Mouse (Mus musculus) midbrain, embryonic 10.5 days (tissue): ENCODE data around the gene Susd4. TPM values are rescaled to one million over a fixed set of nuclear protein-coding genes. Genes with fewer than 3 reads are reported as not detected.

Experiments
- DNase-seq: peaks from one replicate; pipeline ENCODE4 v3.0.0-alpha.2; 2017; ENCODE audit warnings: low spot score
- H3K27ac ChIP-seq: fragments of 300-500 bp; sonication (generic); replicated peaks from 2 replicates; pipeline ENCODE4 v1.5.1; 2016; ENCODE audit warnings: mild to moderate bottlenecking
- H3K27me3 ChIP-seq: fragments of 300-500 bp; sonication (generic); 2 replicates; pipeline ENCODE4 v1.6.1; 2016; ENCODE audit warnings: low read depth, mild to moderate bottlenecking; ENCODE audit not compliant: poor library complexity, severe bottlenecking
- H3K36me3 ChIP-seq: fragments of 300-500 bp; sonication (generic); 2 replicates; pipeline ENCODE4 v1.6.1; 2016; ENCODE audit warnings: mild to moderate bottlenecking, moderate library complexity
- H3K4me1 ChIP-seq: fragments of 300-500 bp; sonication (generic); 2 replicates; pipeline ENCODE4 v1.6.1; 2016
- H3K4me3 ChIP-seq: fragments of 300-500 bp; sonication (generic); 2 replicates; pipeline ENCODE4 v1.5.1; 2016; ENCODE audit warnings: mild to moderate bottlenecking, moderate library complexity
- H3K9me3 ChIP-seq: fragments of 300-500 bp; sonication (generic); replicated peaks from 2 replicates; pipeline ENCODE4 v1.6.1; 2016; ENCODE audit warnings: mild to moderate bottlenecking
- WGBS: fragments of 180-500 bp; shearing (Covaris S2); methylation state at CpG from one replicate; pipeline ENCODE4 v1.1.7; 2016; 5-methylcytosine and 5-hydroxymethylcytosine counted together
- polyA plus RNA-seq: library from polyadenylated mRNA; unstranded; fragments of >200 nt; fragmentation: Nextera tagmentation; extraction: Ambion mirVana; gene quantifications from 2 replicates; pipeline ENCODE4 v1.2.1, GENCODE M21; 2016

Gene Susd4
- 16.5 and 19.9 TPM in 2 replicates for polyA plus RNA-seq

DNA sequence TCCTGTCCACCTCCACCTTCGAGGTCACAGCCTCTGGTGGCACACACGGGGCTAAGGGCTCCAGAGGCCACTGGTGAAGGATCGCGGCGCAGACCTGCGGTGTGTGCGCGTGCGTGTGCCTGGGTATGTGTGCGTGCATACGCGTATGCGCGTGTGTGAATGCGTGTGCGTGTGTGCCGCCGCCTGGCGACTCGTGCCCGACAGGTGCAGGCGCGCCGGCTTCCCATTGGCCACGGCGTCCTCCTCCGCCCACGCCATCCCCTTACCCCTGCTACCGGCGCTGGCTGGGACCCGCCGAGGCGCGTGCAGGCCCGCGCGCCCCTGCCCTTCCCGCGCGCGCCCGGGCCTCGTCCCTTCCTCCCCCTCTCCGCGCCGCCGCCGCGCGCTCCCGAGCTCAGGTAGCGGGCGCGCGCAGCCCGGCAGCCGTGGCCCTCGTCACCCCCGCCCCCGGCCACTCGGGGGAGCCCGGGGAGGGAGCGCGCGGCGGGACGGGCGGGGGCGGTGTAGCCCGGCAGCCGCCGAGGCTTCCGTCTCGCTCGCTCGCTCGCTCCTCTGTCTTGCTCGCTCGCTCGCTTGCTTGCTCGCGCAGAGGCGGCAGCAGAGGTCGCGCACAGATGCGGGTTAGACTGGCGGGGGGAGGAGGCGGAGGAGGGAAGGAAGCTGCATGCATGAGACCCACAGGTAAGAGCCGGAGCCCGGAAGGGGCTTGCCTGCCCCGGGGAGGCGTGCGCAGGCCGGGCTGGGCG lies at the start of gene Susd4:
TSS of gene Susd4 (plus strand) at position 145 of the 746 bp plus-strand sequence.
- Histone ChIP-seq H3K27me3 (peaks cover 47% of the 10 kb centered on the region), H3K4me1 (peaks cover 28% of the 10 kb centered on the region), H3K9me3 (0 out of 2 replicates have a peak, but pooled peaks cover 3% of the 10 kb centered on the region), H3K36me3 (peaks cover under 1% of the 10 kb centered on the region; the same call in 1 of the 2 replicates), H3K4me3 (peak within 1 kb of the TSS; percentile 76), H3K27ac (peak within 1 kb of the TSS; percentile 85)
- DNase-seq = peak; percentile 82
- under 1% methylated on average over 95 of the region's 95 CpGs for WGBS

DNA sequence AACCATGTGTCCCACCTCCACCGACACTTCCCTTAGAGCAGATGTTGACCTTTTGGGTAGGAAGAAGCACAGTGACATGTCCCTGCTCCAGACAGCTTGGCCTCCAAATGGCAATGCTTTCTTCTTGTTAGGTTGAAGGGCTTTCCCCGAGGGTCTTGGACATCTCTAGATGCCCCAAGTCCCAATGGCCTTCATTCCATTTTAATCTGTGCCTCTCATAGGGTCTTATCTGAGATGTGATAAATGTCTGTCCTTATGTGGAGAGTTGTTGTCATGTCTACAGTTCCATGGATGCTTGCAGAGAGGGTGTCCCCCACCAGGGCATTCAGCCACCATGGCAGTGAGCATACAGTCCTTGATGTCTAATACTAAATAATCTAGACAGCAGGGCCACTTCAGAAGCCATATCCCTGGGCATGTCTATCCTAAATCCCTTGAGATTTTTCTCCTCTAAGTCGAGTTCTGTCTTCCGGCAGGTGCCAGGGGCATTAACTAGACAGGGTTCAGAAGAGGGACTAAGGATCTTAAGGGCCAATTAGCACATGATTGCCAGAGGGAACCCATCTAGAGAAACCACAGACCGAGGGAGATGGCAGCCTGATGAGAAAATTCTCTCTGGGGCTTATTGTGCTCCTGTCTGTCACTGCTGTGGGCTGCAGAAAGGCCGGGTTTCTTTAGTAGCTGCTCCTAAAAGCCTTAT lies 49.3 kb upstream of the Susd4 start:
- Histone ChIP-seq H3K27ac (no peak overlapping the region), H3K27me3 (no peaks in the 10 kb centered on the region), H3K4me1 (peaks cover 19% of the 10 kb centered on the region), H3K4me3 (no peak overlapping the region), H3K9me3 (no peaks in the 10 kb centered on the region), H3K36me3 (no peaks in the 10 kb centered on the region)
- no peak for DNase-seq
- 75% methylated on average over 6 of the region's 6 CpGs for WGBS

DNA sequence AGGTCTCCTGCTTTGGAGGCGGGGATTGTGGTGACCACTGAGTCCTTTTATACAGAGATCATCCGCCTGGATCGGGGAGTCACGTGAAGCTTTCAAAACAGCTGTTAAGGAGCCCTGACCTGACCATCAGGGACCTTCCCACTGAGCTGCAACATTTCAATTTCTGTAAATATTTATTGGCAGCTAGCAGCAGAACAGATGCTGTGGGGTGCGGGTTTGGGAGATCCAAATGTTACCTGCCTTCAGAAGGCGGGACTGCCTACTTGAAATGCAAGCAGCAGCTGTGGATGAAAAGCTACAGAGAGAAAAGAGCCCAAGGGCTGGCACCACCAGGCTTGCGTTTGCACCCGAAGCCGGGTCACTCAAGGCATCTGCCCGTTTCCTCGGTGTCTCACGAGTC lies 36.1 kb upstream of the Susd4 start:
- Histone ChIP-seq H3K27ac (0 out of 2 replicates have a peak overlapping the region, but pooled peaks have one; percentile 19), H3K4me1 (peaks cover 8% of the 10 kb centered on the region), H3K27me3 (no peaks in the 10 kb centered on the region), H3K36me3 (no peaks in the 10 kb centered on the region), H3K4me3 (no peak overlapping the region), H3K9me3 (no peaks in the 10 kb centered on the region)
- DNase-seq = no peak
- 63% methylated on average over 12 of the region's 12 CpGs for WGBS

DNA sequence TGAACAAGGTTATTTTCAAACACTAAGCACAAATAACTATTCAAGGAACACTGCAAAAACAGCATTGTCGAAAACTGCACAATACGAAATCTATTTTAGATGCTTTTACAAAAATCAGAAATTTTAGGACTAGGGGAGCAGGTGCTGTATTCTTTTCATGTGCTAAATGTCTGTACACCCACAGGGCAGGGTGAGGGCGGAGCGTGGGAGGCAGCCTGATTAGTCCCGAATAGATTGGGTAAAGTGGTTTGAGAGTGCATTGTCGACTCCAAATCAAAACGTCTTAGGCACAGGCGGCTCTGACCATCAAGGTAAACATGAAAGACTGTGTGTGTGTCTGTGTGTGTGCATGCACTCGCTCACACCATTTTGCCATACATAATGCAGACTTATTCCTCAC lies 34.7 kb upstream of the Susd4 start:
- Histone ChIP-seq H3K27me3 (no peaks in the 10 kb centered on the region), H3K4me1 (peaks cover 8% of the 10 kb centered on the region), H3K9me3 (no peaks in the 10 kb centered on the region), H3K36me3 (no peaks in the 10 kb centered on the region), H3K4me3 (no peak overlapping the region), H3K27ac (no peak overlapping the region)
- DNase-seq = no peak
- WGBS = 82% methylated on average over 9 of the region's 9 CpGs

DNA sequence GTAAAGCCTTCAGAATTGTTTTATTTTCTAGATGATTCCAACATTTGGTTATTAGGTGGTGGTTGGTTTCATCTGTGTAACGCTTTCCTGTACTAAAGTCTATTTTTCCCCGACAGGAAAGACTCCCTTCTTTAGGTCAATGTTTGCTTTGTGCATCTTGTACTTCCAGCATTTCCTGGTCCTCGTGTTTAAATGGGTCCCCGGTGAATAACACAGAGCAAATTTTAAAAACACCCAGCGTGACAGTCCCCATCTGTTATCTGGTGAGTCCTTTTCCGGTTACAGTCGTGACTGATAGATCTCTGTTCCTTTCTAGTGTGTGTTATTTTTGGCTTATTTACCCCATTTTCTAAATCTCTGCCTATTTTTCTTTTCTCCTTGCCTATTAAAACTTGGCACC lies 31.0 kb upstream of the Susd4 start:
- H3K27ac ChIP-seq = no peak overlapping the region
- WGBS = 73% methylated on average over 7 of the region's 7 CpGs
- H3K4me1 ChIP-seq = peaks cover 4% of the 10 kb centered on the region
- DNase-seq = no peak
- H3K9me3 ChIP-seq = no peaks in the 10 kb centered on the region
- no peaks in the 10 kb centered on the region for H3K27me3 ChIP-seq
- no peak overlapping the region for H3K4me3 ChIP-seq
- no peaks in the 10 kb centered on the region for H3K36me3 ChIP-seq

DNA sequence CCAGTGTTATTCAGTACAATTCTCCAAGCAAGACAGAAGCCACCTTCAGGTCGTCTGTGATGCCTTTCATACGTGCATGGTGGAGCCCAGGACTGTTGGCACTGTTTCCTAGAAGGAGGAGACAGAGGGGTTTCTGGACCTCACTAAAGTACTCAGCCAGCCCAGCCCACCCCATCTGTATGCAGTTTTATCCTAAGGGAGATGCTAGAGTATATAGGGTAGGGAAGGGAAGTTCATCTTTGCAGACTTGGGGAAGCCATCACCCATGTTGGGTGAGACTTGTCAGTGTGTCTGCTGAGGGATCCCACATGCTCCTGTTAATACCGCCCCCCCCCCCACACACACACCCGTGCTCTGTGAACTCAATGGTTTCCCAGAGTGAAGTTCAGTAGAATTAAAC lies 27.8 kb upstream of the Susd4 start:
- H3K4me1 ChIP-seq = no peaks in the 10 kb centered on the region
- H3K27ac ChIP-seq = no peak overlapping the region
- no peaks in the 10 kb centered on the region for H3K36me3 ChIP-seq
- no peaks in the 10 kb centered on the region for H3K27me3 ChIP-seq
- H3K9me3 ChIP-seq = no peaks in the 10 kb centered on the region
- WGBS = 53% methylated on average over 4 of the region's 4 CpGs
- no peak overlapping the region for H3K4me3 ChIP-seq
- no peak for DNase-seq

DNA sequence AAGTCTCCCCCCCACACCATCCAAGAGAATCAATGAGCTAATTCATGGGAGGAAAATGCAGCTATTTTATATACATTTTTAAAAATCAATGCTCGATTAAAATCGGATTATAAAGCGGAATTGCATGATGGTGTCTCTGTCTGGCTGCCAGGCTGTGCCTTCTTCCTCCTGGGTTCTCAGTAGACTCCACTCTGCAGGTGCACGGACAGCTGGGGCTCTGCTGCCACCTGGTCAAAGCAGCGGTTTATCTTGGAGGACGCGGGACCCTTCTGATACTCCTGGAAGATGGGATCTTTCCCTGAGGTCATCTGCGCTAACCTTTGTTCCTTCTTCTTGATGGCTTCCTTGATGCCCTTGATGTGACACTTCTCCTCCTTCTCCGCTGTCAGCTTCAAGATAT lies 16.6 kb upstream of the Susd4 start:
- Histone ChIP-seq H3K36me3 (no peaks in the 10 kb centered on the region), H3K27me3 (no peaks in the 10 kb centered on the region), H3K4me3 (no peak overlapping the region), H3K4me1 (peaks cover 3% of the 10 kb centered on the region; the same call in 1 of the 2 replicates), H3K27ac (no peak overlapping the region), H3K9me3 (no peaks in the 10 kb centered on the region; the same call in 1 of the 2 replicates)
- no peak for DNase-seq
- 93% methylated on average over 9 of the region's 9 CpGs for WGBS

DNA sequence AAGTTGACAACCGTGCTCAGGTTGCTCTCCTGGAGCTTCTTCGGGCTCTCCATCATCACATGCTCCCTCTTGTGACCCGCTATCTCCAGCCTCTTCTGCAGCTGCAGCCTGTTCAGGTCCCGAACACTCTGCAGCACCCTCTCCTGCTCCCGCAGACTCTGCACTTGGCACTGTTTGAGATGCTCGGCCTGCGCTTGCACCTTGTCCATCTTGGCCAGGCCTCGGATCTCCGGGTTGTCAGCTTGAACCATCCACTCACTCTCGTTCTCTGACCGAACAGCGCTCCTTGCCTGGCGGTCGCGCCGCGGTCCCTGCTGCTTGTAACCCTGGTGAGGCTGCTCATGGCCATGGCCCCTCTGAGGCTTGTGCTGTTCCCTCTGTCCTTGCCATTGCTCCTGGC lies 15.8 kb upstream of the Susd4 start:
- Histone ChIP-seq H3K4me1 (peaks cover 3% of the 10 kb centered on the region; the same call in 1 of the 2 replicates), H3K4me3 (no peak overlapping the region), H3K27ac (0 out of 2 replicates have a peak overlapping the region, but pooled peaks have one; percentile 6), H3K36me3 (no peaks in the 10 kb centered on the region), H3K9me3 (no peaks in the 10 kb centered on the region; the same call in 1 of the 2 replicates), H3K27me3 (no peaks in the 10 kb centered on the region)
- WGBS = 86% methylated on average over 17 of the region's 17 CpGs
- DNase-seq = no peak

DNA sequence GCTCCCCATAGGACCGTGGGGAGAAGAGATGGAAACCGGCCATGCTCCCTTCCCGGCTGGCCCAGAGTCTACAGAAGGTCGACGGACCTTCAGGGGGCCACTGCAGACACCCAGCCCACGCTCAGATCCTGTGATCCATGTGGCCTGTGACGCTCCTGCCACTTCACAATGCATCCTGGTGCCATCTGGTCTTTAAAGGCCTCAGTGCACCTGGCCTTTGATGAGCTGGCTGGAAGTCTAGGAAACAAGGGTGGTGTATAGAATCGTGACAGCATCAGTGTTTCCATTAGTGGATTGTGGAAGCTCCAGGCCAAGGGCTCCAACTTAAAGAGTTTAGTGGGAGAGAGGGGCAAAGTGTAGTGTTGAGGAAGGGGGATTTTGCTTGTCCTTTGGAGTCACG lies 14.6 kb upstream of the Susd4 start, which contains the start of gene Ccdc185:
TSS of gene Ccdc185 (minus strand) at position 101 of the 400 bp plus-strand sequence.
- Histone ChIP-seq H3K27me3 (no peaks in the 10 kb centered on the region), H3K27ac (0 out of 2 replicates have a peak within 1 kb of the TSS, but pooled peaks have one; percentile 6), H3K36me3 (no peaks in the 10 kb centered on the region), H3K4me1 (peaks cover 3% of the 10 kb centered on the region; the same call in 1 of the 2 replicates), H3K9me3 (no peaks in the 10 kb centered on the region), H3K4me3 (no peak within 1 kb of the TSS)
- 94% methylated on average over 9 of the region's 9 CpGs for WGBS
- no peak for DNase-seq

DNA sequence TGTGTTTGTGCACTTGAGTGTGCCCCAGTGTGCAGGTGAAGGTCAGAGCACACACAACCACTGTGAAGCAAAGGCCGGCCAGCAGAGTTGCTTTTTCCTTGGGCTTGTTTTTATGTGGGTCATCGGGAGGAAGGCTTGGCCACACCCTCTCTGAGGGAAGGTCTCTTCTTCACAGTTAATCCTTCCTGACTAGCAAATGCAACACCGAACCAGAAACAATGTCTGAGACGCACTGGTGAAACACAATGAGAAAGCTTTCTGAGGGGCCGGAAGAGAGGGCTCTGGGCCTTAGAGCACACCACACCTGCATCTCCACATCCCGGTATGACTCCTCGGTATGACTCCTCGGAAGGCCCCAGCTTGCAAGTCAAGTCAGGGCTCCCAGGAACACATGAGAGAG lies 12.4 kb upstream of the Susd4 start:
- Histone ChIP-seq H3K27me3 (no peaks in the 10 kb centered on the region), H3K4me3 (no peak overlapping the region), H3K27ac (no peak overlapping the region), H3K36me3 (no peaks in the 10 kb centered on the region), H3K9me3 (no peaks in the 10 kb centered on the region), H3K4me1 (peaks cover 3% of the 10 kb centered on the region; the same call in 1 of the 2 replicates)
- no peak for DNase-seq
- 63% methylated on average over 8 of the region's 8 CpGs for WGBS

DNA sequence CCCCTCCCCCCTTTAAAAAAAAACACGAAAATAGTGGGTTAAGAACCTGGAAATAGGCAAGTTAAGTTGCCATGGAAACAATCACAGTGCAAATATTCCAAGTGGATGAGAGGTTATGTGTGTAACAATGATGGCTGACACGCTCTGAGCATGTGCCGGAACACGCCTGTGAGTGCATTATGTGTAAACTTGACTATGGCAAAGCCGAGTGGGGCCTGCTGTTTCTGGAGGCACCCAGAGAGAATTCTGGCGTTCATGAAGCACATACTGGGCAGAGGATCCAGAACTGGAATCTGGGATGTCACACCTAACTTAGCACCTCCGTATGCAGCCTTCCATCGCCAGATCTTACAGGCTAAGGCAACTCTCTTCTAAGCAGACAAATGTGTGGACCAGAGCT lies 10.0 kb upstream of the Susd4 start:
- Histone ChIP-seq H3K27me3 (no peaks in the 10 kb centered on the region), H3K4me3 (no peak overlapping the region), H3K4me1 (peaks cover 3% of the 10 kb centered on the region; the same call in 1 of the 2 replicates), H3K9me3 (no peaks in the 10 kb centered on the region), H3K36me3 (no peaks in the 10 kb centered on the region), H3K27ac (no peak overlapping the region)
- 85% methylated on average over 8 of the region's 8 CpGs for WGBS
- no peak for DNase-seq

DNA sequence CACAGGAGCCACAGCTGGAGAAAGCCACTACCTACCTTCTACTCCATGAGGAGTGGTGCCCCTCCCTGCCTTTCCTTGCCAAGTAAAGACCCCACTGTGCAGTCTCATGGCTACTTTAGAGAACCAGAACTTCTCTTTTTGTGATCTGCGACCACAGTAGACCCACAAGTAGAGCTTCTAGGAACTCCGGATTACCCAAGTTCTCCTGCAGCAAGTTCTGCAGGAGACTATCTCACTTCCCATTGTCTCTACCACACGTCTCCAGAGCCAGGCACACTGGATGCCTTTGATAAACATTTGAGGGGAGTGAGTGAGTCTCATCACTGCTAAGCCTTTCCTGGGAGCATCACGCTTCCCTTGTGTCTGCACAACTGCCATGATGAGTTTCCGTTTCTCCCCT lies 8.8 kb upstream of the Susd4 start:
- Histone ChIP-seq H3K4me3 (no peak overlapping the region), H3K36me3 (no peaks in the 10 kb centered on the region), H3K9me3 (no peaks in the 10 kb centered on the region), H3K27me3 (no peaks in the 10 kb centered on the region), H3K27ac (no peak overlapping the region), H3K4me1 (peaks cover 3% of the 10 kb centered on the region; the same call in 1 of the 2 replicates)
- DNase-seq = no peak
- 81% methylated on average over 5 of the region's 5 CpGs for WGBS

DNA sequence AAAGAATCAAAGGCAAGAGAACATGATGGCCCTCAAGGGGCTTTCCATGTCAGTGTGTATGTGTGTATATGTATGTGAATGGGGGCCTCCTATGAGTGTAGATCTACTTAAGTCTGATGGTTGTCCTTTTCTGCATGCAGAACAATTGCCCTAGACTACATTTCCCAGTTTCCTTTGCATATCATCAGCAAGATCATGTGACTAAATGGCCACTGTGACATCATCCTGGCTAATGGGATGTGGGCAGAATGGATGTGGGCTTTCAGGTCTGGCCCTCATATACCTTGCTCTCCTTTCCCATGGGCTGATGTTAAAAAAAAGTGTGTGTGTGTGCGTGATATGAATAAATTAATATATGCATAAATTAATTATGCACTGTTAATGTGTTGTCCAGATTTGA lies 4.9 kb upstream of the Susd4 start:
- no peak overlapping the region for H3K4me3 ChIP-seq
- DNase-seq = no peak
- H3K27me3 ChIP-seq = peaks cover 20% of the 10 kb centered on the region
- WGBS = 92% methylated on average over 1 of the region's 1 CpGs
- no peaks in the 10 kb centered on the region for H3K36me3 ChIP-seq
- H3K4me1 ChIP-seq = peaks cover 8% of the 10 kb centered on the region
- H3K27ac ChIP-seq = no peak overlapping the region
- H3K9me3 ChIP-seq = 0 out of 2 replicates have a peak, but pooled peaks cover 3% of the 10 kb centered on the region
